Mouse (Mus musculus) left cerebral cortex, adult 2 months (tissue): ENCODE measurements around the gene Gmip. TPM values are rescaled to one million over a fixed set of nuclear protein-coding genes. Genes with fewer than 3 reads are reported as not detected.

Source experiments
- DNase-seq, 2 experiments: peaks; one replicate each; pipeline ENCODE4 v3.0.0; 2021 to 2022; ENCODE audit warnings: low spot score in 2 of 2, mixed read lengths in 1 of 2; ENCODE audit errors: extremely low spot score in 1 of 2
- H3K27ac ChIP-seq: fragments of 200-600 bp; 2 replicates; pipeline ENCODE4 v1.8.1; 2022
- H3K4me3 ChIP-seq: fragments of 200-600 bp; 2 replicates; pipeline ENCODE4 v1.8.1; 2022
- CTCF ChIP-seq: fragments of 200-600 bp; IDR thresholded peaks from 2 replicates; pipeline ENCODE4 v1.8.1; 2022; ENCODE audit warnings: antibody characterized with exemption, mild to moderate bottlenecking, moderate library complexity
- intact Hi-C: fragments of 180-260 bp; cut with DNase I; formaldehyde crosslinking; loops from one replicate; pipeline ENCODE4 v1.15.1; 2025
- total RNA-seq, 2 experiments: library from RNA; stranded (reverse); gene quantifications; 2 replicates each; pipeline ENCODE4 v1.2.3; 2021

Gene Gmip
- total RNA-seq, 2 experiments from 2014 or later, result 13.1 to 22.5 TPM

DNA sequence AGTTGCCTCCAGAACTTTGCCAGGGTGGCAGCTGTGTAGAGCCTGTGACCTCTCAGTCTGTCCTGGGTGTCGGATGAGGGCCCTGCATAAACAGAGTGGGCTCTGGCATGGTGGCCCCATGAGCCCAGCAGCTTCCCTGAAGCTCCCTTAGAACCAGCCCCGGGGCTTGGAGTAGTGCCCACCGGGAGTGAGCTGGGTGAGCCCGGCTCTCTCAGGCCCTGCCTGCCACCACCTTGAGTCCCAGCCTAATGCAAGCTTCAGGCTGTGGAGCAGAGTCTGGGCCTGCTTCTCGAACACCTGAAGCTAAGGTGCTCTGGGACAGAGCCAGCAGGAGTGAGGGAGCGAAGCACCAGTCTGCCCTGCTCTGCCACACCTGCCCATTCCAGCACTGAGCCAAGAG, 62.4 kb downstream of the Gmip start:
- no peak for DNase-seq
- Histone ChIP-seq H3K4me3 (no peak overlapping the region), H3K27ac (no peak overlapping the region)
- TF ChIP-seq CTCF, result no peak
- intact Hi-C loops, result loop anchor here (5.0 kb wide), 1 partner anchor 126 kb away; the partner anchor contains the start of gene Gatad2a

Other genes with a start within 250 kb of the Gmip start
- gene Zfp868, start 183.1 kb upstream of the Gmip start, total RNA-seq, result 10 to 100 TPM; 18.9 to 19.7 TPM
- gene Zfp964, start 154.2 kb upstream of the Gmip start, total RNA-seq, result 1 to 10 TPM; 3.5 to 4.6 TPM
- 10 to 100 TPM; 19.9 to 22.6 TPM for gene Zfp869, start 98.0 kb upstream of the Gmip start, total RNA-seq
- gene Zfp963, start 58.7 kb upstream of the Gmip start, total RNA-seq, result 1 to 10 TPM; 3.7 to 3.9 TPM
- gene Gm20422, start 33.8 kb upstream of the Gmip start, total RNA-seq, result 1 to 10 TPM in 1 of 2 experiments, under 1 TPM in 1; 1.00 to 1.4 TPM
- gene Atp13a1, start 17.5 kb upstream of the Gmip start, total RNA-seq, result 10 to 100 TPM; 37.2 to 38.5 TPM
- 10 to 100 TPM; 28.7 to 28.8 TPM for gene Zfp866, start 17.5 kb upstream of the Gmip start, total RNA-seq
- gene Lpar2, start 13.8 kb downstream of the Gmip start, total RNA-seq, result under 1 TPM; 0.41 to 0.75 TPM
- 10 to 100 TPM; 18.5 to 20.7 TPM for gene Pbx4, start 23.8 kb downstream of the Gmip start, total RNA-seq
- gene Cilp2, start 79.0 kb downstream of the Gmip start, total RNA-seq, result under 1 TPM; 0.63 to 0.91 TPM
- under 1 TPM in 1 of 2 experiments, not detected in 1; 0.25 TPM for gene Tssk6, start 93.5 kb downstream of the Gmip start, total RNA-seq
- 100 to 1,000 TPM; 145 to 146 TPM for gene Ndufa13, start 93.9 kb downstream of the Gmip start, total RNA-seq
- 10 to 100 TPM; 25.8 to 30.7 TPM for gene Yjefn3, start 94.0 kb downstream of the Gmip start, total RNA-seq
- gene Gatad2a, start 187.7 kb downstream of the Gmip start, total RNA-seq, result 10 to 100 TPM; 27.6 to 32.2 TPM
- 10 to 100 TPM; 74.4 to 75.2 TPM for gene Mau2, start 234.1 kb downstream of the Gmip start, total RNA-seq
- 10 to 100 TPM; 52.5 to 54.2 TPM for gene Sugp1, start 234.1 kb downstream of the Gmip start, total RNA-seq